Mouse (Mus musculus): ENCODE results near the gene Pip5k1c.

DNA sequence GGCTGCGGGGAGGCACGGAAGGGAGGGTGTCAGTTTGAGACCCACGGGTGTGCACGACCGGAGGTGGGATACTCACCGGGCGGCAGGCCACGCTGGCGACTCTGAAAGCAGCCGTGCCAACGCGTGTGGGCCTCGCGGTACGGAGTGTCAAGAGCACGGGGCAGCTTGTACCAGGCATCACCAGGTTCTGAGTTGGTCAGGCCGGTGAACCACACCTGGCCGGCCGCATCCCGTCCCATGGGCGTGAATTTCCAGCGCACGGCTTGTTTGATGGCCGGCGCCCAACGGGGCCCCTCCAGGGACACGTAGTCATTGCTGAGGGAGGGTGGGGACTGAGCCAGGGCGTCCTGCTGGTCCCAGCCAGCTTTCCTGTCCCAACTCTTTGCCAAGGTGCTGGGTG, 71.9 kb downstream of the Pip5k1c start:
- TF ChIP-seq CTCF (IDR thresholded peaks at IDR 0.05; ENCODE audit: low read depth, low read length) (no peak), POLR2A (IDR thresholded peaks at IDR 0.05; ENCODE audit: extremely low read depth, insufficient read depth, low read length) (no peak)

Data from liver, adult 2 months (tissue).